Mouse (Mus musculus): ENCODE results near the gene Rtn4rl2.

Rtn4rl2 gene

DNA sequence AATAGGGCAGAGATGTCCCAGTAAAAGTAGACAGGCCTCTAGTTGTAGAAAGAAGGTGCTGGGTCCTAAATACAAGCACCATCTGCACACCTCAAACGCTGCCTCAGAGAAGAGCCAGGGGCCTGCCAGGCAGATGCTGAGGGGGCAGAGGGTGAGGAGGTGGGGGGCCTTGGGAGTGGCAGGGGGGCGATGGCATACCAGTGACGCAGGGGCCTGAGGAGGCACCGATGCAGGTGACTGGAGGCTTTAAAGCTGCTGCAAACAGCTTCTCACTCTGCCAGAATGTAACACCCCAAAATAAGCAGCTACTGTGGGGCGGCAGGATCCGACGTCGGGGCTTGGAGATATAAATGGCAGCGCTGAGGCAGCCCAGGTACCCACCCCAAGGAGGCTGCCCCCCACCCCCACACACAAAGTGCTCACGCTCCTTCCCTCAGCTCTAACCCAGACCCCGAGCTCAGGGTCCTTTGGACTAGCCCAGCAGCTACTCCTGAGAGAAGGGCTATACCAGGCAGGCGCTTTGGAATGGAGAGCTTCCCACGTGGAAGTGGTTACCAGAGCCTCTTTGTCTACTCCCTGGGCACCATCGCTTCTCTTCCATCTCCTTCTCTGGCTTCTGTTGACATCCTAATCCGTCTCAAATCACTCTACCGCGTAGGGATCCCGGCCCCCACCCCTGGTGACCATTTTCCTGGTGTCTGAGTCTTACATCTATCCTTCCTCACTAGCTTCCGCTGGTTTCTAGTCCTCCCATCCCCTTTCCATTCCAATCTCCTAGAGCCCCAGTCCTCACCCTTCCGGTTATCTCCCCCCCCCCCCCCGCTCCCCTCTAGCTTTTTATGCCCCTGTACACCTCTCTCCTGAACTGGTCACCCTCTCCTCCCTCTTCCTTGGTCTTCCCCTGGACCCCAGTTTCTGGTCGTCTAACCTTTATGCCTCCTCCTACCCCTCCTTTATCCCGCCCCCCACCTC, 1.1 kb downstream of the Rtn4rl2 start:
- intact Hi-C loops (cut with DNase I), result loop anchor here (2.0 kb wide), 1 partner anchor 55 kb away; no protein-coding TSS in a partner anchor

DNA sequence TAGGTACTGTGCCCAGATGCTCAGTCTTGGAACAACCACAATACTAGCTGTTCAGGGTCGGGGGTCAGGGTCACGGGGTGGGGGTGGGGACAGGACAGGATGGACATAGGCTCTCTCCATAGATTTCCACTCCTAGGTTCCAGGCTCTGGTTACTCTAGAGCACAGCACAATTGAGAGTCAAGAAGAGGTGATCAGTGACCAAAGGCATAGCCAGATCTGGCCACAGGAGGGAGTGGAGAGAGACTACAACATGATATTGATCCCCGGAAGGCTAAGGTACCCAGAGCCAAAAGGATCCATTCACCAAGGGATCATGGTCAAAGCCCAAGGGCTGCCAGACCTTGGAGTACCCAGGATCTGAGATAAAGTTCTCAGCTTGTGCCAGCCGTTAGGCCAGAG, 1.9 kb downstream of the Rtn4rl2 start:
- intact Hi-C loops (cut with DNase I), result no loop called here

DNA sequence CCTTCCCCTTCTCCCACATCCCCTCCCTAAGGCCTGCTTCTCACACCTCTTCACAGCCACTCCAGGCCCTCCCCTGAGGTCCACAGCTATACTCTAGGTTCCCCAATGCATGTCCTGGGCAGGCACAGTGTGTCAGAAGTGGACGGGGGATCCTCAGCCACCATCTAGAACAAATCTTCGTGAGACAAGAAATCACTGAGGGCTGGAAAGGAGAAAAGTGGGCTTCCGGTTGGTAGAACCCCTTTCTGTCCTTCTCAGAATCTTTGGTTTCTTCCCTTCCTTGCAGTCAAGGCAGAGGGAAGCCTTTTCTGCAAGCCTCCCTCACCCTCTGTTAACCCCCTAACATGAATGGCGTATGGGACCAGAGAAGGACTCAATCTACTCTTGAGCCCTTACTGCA, 2.6 kb downstream of the Rtn4rl2 start:
- intact Hi-C loops (cut with DNase I), result no loop called here

DNA sequence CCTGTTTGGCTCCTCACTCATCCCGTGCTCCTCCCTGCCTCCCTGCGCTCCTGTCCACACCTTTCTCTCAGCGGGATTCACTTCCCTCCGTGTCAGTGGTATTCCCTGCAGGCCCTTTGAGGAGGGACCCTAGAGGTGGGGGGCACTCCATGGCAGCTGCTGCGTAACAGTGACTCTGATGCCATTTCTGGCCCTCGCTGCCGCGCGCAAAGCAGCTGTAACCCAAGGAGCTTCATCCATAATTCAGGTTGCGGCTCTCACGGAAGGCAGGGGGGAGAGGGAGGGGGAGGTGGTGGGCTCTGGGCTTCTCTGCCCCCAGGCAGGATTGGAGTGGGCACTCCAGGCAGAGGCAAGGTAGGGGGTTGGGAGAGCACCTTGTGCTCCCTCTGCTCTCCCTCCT, 3.0 kb downstream of the Rtn4rl2 start:
- intact Hi-C loops (cut with DNase I), result no loop called here

DNA sequence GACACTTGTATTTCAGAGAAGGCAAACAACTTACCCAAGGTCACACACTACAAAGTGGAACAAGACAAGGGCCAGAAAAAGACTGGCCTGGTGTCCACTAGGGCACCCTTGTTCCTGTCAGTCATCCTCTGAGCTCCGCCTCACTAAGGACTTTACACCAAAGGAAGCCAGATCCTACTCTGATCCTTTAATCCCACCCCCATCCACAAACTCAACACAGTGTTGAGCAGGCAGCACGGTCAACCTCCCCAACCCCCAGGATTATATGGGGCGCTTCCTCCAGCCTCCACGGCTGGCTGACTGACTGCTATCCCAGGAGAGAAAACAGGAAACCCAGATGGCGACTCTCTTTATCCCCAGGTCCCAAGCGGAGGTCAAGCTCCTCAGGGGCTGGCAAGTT, 3.4 kb downstream of the Rtn4rl2 start:
- intact Hi-C loops (cut with DNase I), result no loop called here

DNA sequence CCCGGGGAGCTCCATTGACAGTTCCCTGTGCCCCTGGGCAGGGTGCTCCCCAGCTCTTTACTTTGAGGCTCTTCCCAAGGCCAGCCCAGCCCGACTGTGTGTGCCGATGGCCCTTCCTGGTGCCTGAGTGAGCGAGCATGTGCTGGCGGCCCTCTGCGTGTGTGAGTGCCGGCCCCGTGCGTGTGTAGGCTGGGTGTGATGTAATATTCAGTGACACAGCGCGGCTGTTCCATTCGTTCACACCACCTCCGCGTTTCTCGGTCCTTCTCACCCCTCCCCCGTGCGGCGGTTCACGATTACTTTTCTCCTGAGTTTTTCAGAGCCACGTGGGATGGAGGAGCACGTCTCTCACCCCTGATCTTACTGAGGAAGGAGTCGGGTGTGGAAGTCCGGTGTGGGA, 3.9 kb downstream of the Rtn4rl2 start:
- intact Hi-C loops (cut with DNase I), result no loop called here

DNA sequence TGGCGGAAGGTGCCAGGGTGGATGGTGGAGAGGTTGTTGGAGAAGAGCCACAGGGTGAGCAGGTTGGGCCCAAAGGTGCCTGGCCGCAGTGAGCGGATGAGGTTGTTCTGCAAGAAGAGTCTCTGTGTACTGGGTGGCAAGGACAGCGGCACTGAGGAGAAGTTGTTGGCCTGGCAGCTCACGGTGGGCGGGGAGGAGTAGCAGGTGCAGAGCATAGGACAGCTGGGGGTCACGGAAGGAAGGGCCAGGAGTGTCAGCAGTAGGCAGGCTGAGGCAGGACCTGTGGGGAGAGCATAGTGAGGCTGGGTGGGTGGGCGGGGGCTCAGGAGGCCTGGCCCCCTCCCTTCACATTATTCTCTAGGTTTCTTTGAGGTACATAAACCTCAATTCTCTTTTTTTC, 5.9 kb downstream of the Rtn4rl2 start:
- intact Hi-C loops (cut with DNase I), result no loop called here

DNA sequence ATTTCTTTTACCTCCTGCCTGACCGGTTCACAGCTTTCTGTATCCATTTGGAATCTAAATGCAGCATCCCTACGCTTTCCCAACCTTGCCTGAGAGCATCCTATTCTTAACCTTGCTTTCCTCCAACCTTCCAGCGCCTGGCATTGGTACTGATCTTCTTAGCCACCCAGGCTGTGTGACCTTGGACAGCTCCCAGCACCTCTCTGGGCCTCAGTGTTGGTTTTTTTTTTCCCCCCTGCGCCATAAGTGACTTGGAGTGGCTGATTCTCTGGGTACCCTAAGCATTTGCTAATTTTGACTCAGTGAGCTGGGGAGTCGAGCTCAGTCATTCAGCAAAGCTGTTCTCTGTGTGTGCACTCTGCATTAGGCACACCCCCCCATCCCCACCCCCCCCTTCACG, 10.7 kb downstream of the Rtn4rl2 start:
- intact Hi-C loops (cut with DNase I), result no loop called here

DNA sequence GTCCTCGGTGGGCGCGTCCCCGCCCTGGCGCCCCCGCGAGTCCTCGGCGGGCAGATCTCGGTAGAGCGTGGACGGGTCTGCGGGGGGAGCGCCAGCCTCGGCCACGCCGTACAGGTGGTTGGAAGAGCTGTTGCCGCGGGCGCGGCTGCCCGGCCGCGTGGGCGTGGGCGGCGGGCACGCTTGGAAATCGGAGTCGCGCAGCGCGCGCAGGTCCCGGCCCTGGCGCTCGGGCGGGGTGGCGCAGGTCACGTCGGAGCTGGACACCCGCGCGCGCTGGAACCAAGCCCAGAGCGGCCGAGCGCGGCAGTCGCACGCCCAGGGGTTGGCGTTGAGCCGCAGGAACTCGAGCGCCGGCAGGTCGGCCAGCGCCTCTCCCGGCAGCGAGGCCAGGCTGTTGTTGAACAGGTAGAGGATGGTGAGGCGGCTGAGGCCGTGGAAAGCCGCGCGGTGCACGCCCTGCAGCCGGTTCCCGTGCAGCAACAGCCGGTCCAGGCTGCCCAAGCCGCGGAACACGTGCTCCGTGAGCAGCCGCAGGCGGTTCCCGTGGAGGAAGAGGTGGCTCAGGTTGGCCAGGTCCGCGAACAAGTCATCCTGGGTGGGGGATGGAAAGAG, 14.3 kb downstream of the Rtn4rl2 start:
- intact Hi-C loops (cut with DNase I), result no loop called here

DNA sequence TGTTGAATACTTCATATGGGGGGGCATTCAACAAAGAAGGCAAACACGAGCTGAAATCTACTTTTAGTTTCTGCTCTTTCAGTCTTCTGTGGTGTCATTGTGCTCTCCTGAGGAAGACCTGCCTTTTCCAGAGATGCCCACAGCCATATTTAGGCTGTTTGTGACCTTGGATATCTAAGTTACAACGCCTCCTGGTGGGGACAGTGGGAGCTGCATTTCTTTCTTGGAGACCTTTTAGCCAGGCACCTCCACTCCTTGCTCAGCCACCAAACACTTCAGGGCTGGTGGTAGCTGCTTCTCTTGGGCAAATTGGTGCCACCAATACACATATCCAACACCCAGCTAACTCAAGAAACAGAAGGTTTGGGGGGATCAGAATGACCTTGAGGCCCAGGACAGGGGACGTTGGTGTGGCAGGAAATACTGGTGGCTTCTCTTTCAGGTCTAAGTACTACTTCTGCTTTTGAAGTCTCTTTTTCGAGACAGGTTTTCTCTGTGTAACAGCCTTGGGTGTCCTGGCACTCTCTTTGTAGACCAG, 15.8 kb downstream of the Rtn4rl2 start:
- intact Hi-C loops (cut with DNase I), result no loop called here

DNA sequence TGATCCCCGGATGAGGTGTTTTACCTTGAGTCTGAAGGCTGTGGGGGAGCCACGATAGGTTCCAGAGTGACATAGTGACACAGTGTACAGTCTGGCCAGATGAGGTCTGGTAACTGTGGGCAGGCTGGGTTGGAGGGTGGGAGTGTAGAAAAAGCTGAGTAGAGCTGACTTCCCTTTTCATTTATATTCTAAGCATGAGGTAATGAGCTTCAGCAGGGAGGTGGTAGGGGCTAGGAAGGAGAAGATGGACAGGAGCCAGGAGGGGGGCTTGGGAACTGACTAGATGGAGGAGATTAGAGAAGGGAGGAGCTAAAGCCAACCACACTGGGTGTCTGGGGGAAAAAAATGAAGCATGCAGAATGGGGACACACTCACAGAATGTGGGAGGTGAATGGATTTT, 17.5 kb downstream of the Rtn4rl2 start:
- intact Hi-C loops (cut with DNase I), result no loop called here

DNA sequence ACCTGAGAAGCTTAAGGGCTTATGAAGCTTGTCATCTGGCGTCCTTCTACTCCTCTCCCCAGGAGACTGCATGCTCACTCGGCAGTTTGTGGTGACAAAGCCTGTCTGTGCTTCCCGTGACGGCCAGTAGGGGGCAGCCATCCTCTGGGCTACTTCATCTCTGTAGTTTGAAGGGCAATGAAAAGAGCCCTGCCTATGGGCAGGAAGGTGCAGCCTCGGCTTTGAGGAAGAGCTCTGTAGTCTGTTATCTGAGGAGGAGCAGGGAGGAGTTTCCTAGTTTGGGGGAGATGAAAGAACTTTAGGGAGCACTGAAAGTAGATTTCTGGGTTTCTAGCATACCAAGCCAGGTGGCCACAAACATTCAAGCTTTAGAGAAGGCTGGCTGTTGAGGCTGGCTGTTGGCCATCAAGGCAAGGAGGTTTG, 18.0 kb downstream of the Rtn4rl2 start:
- intact Hi-C loops (cut with DNase I), result no loop called here

DNA sequence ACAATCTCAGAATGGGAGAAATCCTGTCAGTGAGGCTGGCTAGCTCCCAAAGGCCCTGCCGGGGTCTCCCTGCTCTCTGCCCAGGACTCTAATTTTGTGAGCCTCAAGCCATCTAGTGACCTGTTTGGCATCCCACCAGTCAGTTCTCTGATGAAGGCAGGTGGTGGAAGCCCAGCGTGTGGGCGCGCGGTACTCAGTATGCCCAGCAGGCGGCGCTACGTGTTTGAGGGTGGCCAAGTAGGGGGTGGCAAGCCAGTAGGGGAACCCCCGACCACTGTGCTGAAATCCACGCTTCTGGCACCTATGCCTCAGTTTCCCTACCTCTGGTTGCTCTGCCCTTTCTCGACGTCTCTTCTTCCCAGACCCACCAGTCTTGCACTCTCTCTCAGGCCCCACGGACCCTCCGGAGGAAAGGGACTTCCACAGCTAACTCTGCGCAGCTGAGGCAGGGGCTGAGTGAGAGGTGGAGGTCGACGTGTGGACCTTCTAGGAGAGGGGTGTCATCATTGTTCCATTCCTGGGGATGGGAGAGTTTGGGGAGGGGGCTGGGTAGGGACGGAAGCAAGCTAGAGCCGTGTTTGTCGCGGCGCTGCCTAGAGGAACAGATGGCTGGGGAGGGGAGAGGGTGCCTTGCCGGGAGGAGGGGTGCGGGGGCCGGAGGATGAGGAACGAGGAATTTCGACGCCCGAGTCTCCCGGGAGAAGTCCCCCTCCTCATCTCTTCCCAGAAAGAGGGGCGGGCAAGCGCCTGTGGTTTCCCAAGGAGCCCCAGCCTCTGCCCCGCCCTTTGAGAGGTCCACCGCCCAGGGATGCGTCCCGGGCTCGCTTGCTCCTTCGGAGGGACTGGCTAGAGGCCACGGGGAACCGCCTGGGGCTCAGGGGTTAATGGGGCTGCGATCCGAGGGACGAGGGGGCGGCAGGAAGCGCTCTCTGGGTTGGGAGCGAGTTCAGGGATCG, 20.6 kb downstream of the Rtn4rl2 start:
- intact Hi-C loops (cut with DNase I), result no loop called here

DNA sequence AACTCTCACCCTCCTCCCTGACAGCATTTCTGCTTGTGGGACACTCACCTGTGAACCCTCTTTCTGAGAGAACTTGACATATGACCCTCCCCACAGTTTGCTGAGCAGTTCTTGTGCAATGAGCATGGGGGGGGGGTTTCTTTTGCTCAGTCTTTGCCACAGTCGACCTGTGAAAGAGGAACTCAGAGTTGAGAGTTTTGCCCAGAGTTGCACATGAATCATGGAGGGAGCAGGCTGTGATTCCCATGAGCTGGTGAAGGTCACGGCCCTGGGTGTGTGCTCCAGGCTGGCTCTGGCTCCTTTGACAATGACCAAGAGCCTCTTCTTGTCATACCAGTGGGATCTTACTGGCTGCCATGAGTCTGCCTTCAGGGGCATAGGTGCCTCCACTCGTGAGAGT, 24.3 kb downstream of the Rtn4rl2 start:
- intact Hi-C loops (cut with DNase I), result no loop called here

DNA sequence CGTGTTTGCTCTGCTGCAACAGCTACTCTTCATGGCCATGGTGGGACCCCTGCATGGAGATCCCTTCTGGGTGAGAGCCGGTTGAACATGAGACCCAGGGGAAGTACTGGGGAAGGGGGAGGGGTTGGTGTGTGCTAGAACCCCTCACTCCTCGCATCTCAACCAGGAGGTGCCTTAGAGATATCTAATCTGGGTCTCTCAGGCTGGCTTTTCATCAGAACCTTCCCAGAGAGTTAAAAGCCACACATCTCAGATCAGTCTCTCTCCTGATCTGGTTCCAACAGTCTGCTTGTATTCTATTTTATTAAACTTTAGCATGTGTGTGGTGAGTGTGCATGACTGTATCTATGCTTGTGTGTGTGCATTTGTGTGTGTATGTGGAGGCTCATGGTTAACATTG, 25.1 kb downstream of the Rtn4rl2 start:
- intact Hi-C loops (cut with DNase I), result no loop called here

DNA sequence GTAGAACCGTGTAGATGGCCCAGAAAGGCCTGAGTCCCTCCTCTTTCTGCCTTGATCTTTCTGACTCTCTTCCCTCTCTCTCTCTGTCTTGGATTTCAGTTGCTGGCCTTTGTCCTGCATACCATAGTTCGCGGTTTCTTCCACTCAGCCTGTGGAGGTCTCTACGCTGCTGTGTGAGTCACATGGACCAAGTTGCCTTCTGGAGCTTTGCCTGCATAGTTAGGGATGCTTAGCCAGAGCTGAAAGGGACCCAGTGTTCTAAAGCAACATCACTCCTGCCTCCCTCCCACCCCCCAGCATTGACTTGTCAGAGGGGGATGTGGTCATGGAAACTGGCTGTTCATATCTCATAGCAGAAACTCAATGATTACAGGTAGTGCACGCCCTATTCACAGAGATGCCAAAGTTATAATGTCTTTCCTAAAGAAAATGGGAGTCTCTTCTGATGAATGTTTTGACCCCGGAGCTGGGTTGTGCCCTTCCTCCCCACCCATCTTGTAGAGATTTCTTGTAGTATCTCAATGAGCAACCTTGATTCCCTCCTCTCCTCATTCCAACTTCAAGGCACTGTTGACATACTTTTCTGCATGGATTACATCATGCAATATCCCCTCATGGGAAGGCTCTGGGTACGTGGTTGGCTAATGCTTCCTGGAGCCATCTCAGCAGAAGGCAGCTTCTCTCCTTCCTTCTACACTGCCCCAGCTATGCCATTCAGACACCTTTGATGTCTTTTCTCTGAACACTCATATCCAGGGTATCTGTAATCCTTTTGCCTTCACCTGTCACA, 26.3 kb downstream of the Rtn4rl2 start:
- intact Hi-C loops (cut with DNase I), result no loop called here

DNA sequence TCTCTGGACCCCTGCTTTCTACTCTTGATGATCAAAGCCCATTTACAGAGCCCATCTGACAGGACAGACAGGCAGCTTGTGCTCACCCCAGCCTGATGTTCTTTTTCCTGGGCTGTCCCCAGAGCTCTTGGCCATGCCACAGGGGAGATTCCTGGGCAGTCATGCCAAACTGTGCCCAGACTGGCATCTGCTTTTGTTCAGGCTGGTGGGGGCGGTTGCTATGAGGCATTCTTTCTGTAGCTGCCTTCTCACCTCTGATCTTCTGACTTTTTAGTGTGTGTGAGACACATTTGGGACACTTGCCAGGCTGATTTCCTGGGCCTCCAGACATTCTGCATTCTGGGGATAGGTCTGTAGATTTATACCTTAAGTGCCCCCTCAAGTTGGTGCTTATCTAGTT, 28.0 kb downstream of the Rtn4rl2 start:
- intact Hi-C loops (cut with DNase I), result no loop called here

DNA sequence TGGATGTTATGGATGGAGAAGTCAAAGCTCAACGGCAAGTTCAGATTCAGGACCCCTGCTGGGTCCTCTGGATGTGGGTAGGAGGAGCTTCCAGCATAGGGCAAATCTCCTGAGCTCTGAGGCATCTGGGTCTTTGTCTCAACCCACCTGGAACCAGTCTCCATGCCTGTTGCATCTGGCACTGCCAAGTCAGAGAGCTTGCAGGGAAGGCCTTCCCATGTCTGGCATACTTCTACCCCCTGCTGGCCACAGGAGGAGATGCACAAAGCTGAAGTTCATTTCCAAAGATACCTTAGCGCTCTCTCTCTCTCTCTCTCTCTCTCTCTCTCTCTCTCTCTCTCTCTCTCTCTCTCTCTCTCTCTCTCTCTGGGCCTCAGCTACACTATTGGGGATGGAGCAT, 30.8 kb downstream of the Rtn4rl2 start:
- intact Hi-C loops (cut with DNase I), result loop anchor here (1.0 kb wide), 1 partner anchor 24 kb away; no protein-coding TSS in a partner anchor

DNA sequence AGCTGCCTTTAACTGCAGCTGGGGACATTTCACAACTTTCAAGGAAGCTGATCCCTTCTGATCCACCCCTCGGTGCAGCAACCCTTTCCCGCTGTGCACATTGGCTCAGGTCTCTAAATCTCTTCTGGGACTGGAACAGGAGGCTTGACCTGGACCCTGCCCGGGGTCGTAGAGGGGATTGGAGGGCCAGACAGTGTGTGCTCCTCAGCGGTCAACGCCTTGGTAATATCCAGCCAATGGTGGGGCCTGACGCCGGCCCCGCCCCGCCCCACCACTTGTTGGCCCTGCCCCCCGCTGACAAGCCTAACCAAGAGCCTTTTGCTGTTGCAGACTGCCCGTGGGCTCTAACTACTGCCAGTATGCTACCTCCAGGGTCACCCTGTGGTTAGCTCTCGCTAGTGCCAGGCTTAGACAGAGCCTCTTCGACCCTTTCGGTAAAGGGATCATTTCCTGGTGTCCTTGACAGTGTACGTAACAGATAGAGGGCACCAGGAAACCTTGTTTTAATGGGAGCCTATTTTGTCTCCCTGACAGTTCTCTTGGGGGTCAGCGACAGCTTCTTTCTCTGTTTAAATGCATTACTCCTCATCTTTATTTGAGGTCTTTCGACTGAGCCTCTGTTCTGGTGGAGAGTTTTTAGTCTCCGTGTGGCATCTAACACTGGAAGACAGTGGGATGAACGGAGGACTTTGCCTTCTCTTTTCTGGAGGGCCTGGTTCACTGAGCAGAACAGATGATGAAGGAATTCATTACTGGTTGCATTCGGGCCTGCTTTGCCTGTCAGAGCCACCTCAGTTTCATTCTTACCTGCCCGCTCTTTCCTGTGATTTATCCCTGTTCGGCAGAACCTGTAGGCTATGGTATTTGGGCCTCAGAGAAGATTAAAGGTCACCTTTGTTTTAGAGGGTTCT, 35.1 kb downstream of the Rtn4rl2 start:
- intact Hi-C loops (cut with DNase I), result no loop called here

All from adrenal gland (tissue).